Mouse (Mus musculus) adrenal gland, adult (tissue): Measurements from ENCODE around the gene Mtf2.
"Not testable (repeated sequence)": the region's sequence is repeated elsewhere in the genome, so short reads cannot be mapped to it uniquely, and the experiment has no call there.

Experiments used
- DNase-seq, 2 experiments: peaks; one replicate each; pipeline ENCODE4 v3.0.0; 2022 to 2023; ENCODE audit warnings: low spot score in 1 of 2; ENCODE audit not compliant: inconsistent age in 2 of 2

Mtf2 gene

DNA sequence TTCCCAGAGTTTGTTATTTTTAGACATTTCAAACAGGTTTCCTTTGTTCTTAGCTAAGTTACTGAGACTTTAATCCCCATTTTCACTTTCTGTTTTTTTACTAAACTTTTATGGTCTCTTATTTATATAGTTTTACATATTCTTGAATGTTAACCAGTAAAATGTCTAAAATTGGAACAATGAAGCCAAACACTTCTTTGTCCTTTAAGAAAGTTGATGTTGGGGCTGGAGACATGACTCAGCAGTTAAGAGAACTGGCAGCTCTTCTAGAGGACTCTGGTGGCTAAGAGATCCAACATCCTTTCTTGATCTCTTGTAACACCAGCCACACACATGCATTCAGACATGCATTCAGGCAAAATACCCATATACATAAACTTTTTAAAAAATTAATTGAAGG, 14.1 kb downstream of the Mtf2 start:
- DNase-seq = peak in 1 of 2 experiments; percentile 42

DNA sequence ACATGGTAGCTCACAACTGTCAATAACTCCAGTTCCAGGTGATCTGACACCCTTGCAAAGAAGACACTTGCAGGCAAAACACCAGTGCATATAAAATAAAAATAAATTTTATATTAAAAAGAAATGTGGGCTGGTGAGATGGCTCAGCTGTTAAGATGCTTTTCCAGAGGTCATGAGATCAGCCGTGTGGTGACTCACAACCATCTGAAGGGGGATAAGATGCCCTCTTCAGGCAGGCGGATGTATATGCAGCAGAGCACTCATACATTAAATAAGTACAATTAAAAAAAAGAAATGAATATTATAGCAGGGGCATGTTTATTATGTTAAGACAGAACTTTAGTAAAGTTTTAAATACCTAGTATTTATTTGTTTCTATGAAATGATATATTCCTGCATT, 16.9 kb downstream of the Mtf2 start:
- DNase-seq = peak; percentile 17 to 57

DNA sequence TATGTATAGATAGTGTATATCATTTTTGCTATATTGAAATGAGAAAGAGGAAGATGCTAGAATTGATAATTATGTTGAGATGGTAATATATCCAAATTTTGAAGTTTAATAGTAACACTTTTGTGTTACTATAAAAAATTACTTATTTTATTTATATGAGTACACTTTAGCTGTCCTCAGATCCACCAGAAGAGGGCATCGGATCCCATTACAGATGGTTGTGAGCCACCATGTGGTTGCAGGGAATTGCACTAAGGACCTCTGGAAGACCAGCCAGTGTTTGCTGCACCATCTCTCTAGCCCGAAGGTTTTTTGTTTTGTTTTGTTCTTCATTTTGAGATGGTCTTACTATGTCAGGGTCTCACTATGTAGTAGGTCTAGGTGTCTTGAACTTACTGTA, 20.0 kb downstream of the Mtf2 start:
- DNase-seq = no peak

DNA sequence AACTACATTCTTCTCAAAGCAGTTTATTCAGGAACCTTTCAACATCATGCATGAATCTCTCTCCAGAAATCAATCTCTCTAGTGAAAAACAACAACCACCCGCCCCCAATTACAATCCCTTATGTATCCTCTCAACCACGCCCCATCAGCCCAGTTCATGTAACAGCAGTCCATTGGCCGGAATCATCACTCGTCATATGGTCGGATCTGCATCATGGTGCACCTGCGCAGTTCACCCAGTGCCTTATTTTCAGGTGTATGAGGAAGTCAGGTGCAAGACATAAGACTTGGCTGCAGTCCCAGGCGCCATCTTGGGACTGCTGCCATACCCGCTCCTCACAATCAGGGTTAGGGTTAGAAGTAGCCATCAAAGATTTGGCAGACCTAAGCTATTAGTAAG, 27.3 kb downstream of the Mtf2 start:
- DNase-seq = not testable (repeated sequence)

DNA sequence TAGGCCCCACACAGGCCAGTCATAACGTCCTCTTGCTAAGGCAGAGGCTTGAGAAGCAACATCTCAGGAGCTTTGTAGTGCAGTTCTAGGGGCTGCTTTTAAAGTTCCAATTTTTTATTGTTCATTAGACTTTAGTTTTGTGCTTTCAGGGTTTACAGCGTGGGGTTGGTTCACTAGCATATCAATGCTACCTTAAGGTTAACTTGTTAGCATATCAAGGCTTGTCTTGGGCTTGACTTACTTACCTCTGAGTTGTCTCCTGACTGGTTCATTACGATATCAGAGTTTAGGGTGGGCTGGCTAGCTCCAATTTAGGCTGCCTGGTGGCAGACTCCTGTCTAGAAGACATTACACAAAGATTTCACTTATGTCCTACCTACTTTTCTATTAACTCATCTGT, 32.2 kb downstream of the Mtf2 start:
- DNase-seq = no peak

DNA sequence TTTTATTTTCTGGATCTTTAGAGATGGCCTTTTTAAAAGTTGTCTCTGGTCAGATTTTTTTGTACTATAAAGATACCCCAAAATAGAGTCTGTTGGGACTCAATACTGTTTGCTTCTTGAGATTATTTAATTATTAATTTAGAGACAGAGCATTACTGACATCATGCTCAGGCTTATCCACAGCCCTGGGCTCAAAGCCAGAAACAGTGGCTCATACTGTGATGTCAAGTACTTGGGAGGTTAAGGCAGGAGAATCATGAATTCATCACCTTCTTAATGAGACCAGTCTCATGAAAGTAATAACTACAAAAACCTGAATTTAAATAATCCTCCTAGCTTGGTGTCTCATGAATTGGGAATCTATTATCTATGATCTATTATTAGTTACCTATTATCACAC, 34.7 kb downstream of the Mtf2 start:
- DNase-seq = peak; percentile 39 to 70

DNA sequence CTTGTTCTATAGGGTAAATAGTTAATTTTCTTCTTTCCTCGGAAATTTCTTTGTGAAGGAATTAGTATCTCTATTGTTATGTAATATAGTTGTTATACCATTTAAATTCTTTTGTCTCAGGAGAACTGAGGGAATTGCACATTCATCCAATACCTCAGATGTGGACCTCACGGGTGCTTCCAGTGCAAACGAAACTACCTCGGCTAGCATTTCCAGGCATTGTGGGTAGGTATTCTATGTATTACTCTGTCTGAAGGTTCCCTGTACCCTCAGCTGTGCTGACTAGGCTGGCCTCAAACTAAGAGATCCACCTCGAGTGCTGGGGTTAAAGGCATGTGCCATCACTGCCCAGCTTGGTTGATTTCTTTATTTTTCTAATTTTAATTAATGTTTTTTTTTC, 38.8 kb downstream of the Mtf2 start:
- no peak for DNase-seq

DNA sequence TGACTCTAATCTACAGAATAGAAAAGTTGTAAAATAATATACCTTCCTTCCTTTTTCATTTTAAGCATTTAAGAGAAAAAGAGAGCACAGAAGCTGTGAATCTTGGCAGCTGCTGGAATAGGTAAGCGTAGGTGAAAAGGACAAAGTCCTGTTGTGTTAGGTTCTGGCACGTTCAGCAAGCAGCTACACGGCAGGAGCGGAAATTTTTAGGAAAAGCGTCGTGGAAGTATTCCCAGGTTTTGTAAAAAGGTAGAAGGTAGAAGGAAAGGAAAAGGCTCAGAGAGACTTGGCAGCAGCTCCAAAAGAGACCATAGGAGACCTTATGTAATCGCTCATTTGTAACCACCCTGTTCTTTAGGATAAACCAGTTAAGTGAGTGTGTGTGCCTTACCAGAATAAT, 43.9 kb downstream of the Mtf2 start:
- DNase-seq = no peak

DNA sequence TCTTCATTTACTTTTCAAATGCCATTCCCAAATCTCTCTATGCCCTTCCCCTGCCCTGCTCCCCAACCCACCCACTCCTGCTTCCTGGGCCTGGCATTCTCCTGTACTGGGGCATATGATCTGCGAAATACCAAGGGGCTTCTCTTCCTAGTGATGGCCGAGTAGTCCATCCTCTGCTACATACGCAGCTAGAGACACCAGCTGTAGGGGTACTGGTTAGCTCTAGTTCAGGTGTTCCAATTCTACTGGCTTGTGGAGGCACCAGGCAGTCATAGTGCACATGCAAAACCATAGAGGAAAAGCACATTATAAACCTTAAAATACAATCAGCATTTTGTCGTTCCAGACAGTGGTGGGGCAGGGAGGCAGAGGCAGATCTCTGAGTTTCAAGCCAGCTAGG, 52.2 kb downstream of the Mtf2 start:
- no peak for DNase-seq

DNA sequence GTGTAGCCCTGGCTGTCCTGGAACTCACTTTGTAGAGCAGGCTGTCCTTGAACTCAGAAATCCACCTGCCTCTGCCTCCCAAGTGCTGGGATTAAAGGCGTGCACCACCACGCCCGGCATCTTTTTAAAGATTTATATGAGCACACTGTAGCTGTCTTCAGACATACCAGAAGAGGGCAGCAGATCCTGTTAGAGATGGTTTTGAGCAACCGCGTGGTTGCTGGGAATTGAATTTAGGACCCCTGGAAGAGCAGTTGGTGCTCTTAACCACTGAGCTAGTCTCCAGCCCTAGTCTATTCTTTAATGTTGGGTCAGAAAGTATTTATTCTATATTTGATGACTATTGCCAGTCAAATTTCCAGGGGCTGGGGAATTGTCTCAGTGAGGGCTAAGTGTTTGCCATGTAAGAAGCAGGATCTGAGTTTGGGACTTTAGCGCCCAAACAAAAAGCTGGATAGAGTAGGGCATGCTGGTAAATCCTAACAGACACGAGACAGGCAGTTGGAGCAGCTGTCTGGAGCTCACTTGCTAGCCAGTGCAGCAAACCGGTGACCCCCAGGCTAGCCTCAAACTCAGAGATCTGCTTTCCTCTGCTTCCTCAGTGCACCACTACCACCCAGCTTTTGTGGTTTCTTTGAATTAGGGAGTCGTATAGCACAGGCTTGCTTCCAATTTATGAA, 54.9 kb downstream of the Mtf2 start:
- DNase-seq = no peak

DNA sequence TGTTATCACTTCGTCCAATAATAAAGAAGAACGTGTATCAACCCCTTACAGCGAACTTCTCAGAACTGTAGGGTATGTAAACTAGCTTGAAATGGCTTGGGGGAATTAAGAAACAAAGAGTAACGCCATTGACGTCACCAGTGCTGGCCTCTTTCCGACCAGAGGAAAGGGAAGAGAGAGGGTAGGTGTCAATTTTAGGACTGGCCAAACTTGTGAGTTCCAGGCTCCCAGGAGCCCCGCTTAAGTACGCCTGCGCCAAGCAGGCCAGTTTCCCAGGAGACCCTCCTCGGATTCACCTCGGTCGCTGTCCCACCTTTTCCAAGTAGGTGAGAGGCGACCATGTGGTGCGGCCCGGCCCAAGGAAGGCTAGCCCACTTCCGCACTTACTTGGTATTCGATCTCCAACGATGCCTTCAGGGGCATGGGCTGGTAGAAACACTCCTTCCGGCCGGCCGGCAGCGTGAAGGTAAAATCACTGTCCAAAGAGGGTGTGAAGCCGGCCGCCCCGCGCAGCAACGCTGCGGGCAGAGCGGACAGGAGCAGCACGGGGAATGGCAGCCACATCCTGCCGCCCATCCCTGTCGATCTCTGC, 66.5 kb downstream of the Mtf2 start:
- peak; percentile 62 to 91 for DNase-seq

DNA sequence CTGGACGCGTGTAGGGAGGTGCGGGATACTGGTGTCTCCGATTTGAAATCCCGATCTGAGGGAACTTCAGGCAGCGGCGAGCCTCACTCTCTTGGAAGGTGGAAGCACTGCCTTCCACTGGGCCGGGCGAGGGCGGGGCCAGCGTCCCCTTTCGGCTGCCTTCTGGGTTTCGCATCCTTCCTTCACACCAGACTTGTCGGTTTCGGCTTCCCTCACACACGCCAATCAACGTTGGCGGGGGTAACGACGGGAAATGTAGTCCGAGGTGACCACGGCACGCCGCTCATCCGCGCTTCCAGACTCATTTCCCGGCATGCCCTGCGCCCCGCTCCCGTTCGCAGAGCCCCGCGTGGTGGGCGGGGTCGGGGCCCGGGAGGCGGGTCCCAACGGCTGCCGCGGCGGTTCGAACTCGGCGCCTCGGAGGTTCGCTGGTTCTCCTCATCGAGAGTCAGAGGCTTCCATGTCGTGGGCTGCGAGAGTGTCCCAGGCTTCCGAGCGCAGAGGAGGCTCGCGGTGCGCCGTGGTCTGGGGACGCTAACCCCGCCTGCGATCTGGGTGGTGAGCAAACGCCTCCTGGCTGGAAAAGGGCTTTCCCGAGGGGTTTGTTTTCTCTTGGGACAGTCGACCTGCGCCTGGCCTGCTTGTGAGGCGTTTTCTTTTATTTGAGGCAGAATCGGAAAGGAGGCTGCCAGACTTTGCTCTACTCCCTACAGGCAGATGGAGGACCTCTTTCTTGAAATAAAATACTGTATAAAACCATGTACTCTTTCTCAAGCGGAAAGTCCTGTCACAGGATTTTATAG, 67.2 kb downstream of the Mtf2 start, which contains the start of the genes Tmed5 and Ccdc18:
Gene Tmed5 (minus strand): TSS at position 180 of the 803 bp plus-strand sequence.
Gene Ccdc18 (plus strand): TSS at position 435 of the 803 bp plus-strand sequence.
- DNase-seq = peak; percentile 98 to 99

DNA sequence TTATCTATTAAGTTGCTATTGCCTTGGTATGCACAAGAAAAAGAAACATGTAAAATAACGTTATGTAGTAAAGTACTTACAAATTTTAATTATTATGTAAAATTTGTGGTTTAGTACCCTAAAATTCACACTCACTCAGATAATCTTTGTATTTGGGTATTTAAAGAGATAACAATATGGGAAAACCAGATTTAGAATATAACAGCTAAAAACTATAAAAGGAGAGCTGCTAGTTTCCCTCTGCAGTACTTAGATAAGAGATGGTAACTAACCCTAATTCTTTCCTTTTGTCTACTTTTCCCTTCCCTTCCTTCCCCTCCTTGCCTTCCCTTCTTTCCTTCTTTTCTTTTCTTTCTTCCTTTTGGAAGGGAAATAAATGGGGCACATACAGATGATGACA, 87.1 kb downstream of the Mtf2 start:
- DNase-seq = no peak
